ENCODE assay signal across 27 mouse cellular contexts in the genomic region with DNA sequence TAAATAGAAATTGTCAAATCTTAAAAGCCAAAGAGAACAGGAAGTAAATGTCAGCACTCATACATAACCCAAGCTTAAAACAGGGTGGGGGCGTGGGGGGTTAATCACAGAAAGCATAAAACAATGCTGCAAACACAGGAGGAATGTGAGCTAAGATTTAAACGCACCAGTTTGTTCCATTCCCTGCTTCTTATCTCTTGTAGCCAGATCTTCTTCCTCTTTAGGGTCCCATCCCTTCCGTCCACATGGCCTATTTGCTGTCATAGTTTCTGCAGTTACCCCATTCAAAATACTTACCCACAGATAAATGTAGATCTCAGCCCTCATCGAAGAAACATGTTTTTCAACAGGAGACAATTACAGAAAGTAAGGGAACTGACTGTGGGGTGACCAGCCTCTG.
DNase-seq lines count a peak whose midpoint lies in the region; ATAC-seq and TF ChIP-seq lines count a peak whose summit lies in the region.
"Had no signal": no experiment of that assay in that cellular context is flagged by ENCODE, and none has a peak within 500 bp of the region (broad histone marks: within the 10 kb centered on the region; RNA-seq: fewer than 3 reads in every experiment).

No protein-coding gene starts in this region.

- no peak overlapping the region for H3K4me2 ChIP-seq in liver, embryonic 11.5 days
- no peak overlapping the region for H3K4me2 ChIP-seq in hindbrain, postnatal 0 days (ENCODE audit: low read depth, low read length)
- H3K4me2 ChIP-seq: embryonic facial prominence, embryonic 13.5 days; forebrain, embryonic 15.5 days; hindbrain, embryonic 14.5 days had no signal

- H3K4me3 ChIP-seq in liver, embryonic 11.5 days (ENCODE audit: low read depth, low read length), result no peak overlapping the region
- no peak overlapping the region for H3K4me3 ChIP-seq in MEL (ENCODE audit: control insufficient read depth in 1 of 2, insufficient read depth in 1 of 2, low read depth in 2 of 2, low read length in 2 of 2)
- H3K4me3 ChIP-seq in hindbrain, postnatal 0 days (ENCODE audit: low read length), result no peak overlapping the region
- H3K4me3 ChIP-seq: embryonic facial prominence, embryonic 13.5 days; forebrain, embryonic 10.5 days; forebrain, embryonic 15.5 days; heart, embryonic 10.5 days; hindbrain, embryonic 10.5 days had no signal

- H3K9ac ChIP-seq in liver, embryonic 11.5 days (ENCODE audit: low read depth, low read length), result no peak overlapping the region
- H3K9ac ChIP-seq in MEL (ENCODE audit: control insufficient read depth, low read depth, low read length, poor library complexity, severe bottlenecking), result no peak overlapping the region
- no peak overlapping the region for H3K9ac ChIP-seq in hindbrain, postnatal 0 days (replicated peaks; ENCODE audit: low read length)
- H3K9ac ChIP-seq: embryonic facial prominence, embryonic 13.5 days; forebrain, embryonic 15.5 days; hindbrain, embryonic 14.5 days had no signal

- no peaks in the 10 kb centered on the region for H3K27me3 ChIP-seq in liver, embryonic 11.5 days (replicated peaks; ENCODE audit: control insufficient read depth, insufficient read depth, low read length)
- no peaks in the 10 kb centered on the region for H3K27me3 ChIP-seq in MEL (ENCODE audit: control insufficient read depth in 1 of 2, insufficient read depth in 2 of 2, low read length in 2 of 2)
- H3K27me3 ChIP-seq in hindbrain, postnatal 0 days (ENCODE audit: insufficient read depth, low read length), result no peaks in the 10 kb centered on the region
- H3K27me3 ChIP-seq: embryonic facial prominence, embryonic 13.5 days; forebrain, embryonic 15.5 days; Patski had no signal

- H3K36me3 ChIP-seq in liver, embryonic 11.5 days (ENCODE audit: control insufficient read depth, insufficient read depth, low read length), result no peaks in the 10 kb centered on the region
- H3K36me3 ChIP-seq in MEL (ENCODE audit: control insufficient read depth in 1 of 2, insufficient read depth in 2 of 2, low read length in 2 of 2), result no peaks in the 10 kb centered on the region
- no peaks in the 10 kb centered on the region for H3K36me3 ChIP-seq in hindbrain, postnatal 0 days (ENCODE audit: insufficient read depth, low read length)
- H3K36me3 ChIP-seq: embryonic facial prominence, embryonic 13.5 days; forebrain, embryonic 10.5 days; forebrain, embryonic 15.5 days; heart, embryonic 10.5 days; hindbrain, embryonic 10.5 days had no signal

- ATAC-seq in liver, embryonic 11.5 days (replicated peaks; ENCODE audit: low FRiP score), result peak; percentile 43; the same call in 1 of the 2 replicates
- ATAC-seq in granulocyte monocyte progenitor cell, adult 5-6 weeks (replicated peaks; ENCODE audit: poor library complexity, severe bottlenecking), result peak; percentile 85
- ATAC-seq in megakaryocyte-erythroid progenitor cell, adult 5-6 weeks (replicated peaks; ENCODE audit: low FRiP score, low TSS enrichment, poor library complexity, severe bottlenecking), result peak; percentile 65
- ATAC-seq in hindbrain, postnatal 0 days, result no peak
- ATAC-seq: activated CD4-positive, CD25-positive, alpha-beta regulatory T cell, adult 4 months; CD4-positive, CD25-positive, alpha-beta regulatory T cell, adult 4 months; forebrain, embryonic 15.5 days; inflammation-experienced regulatory T-cells, adult 6 months; intestine, postnatal 0 days; Patski had no signal

- WGBS in liver, embryonic 11.5 days, result 32% methylated on average over 4 of the region's 4 CpGs
- WGBS in hindbrain, postnatal 0 days, result 65% methylated on average over 4 of the region's 4 CpGs

- H3K4me1 ChIP-seq in liver, embryonic 11.5 days (replicated peaks; ENCODE audit: control insufficient read depth, insufficient read depth, low read length), result no peaks in the 10 kb centered on the region
- H3K4me1 ChIP-seq in MEL (ENCODE audit: control insufficient read depth in 1 of 2, insufficient read depth in 2 of 2, low read length in 2 of 2), result 0 out of 4 replicates have a peak, but pooled peaks cover 0 to 2% of the 10 kb centered on the region in 2 experiments
- H3K4me1 ChIP-seq in hindbrain, postnatal 0 days (ENCODE audit: insufficient read depth, low read length), result no peaks in the 10 kb centered on the region
- H3K4me1 ChIP-seq: embryonic facial prominence, embryonic 13.5 days; forebrain, embryonic 10.5 days; forebrain, embryonic 15.5 days; heart, embryonic 10.5 days; hindbrain, embryonic 10.5 days had no signal

- no peak for TF ChIP-seq CTCF in MEL (IDR thresholded peaks at IDR 0.05 in 2 of 3, conservative IDR thresholded peaks at IDR 0.05 in 1 of 3; ENCODE audit: control insufficient read depth in 1 of 3, insufficient read depth in 1 of 3, low read depth in 2 of 3, low read length in 3 of 3, poor library complexity in 1 of 3, severe bottlenecking in 1 of 3)
- TF ChIP-seq CTCF in hindbrain, postnatal 0 days (IDR thresholded peaks at IDR 0.05; ENCODE audit: low read depth), result no peak

- no peak for TF ChIP-seq POLR2A in MEL (IDR thresholded peaks at IDR 0.05; ENCODE audit: control insufficient read depth in 1 of 2, insufficient read depth in 1 of 2, low read depth in 1 of 2, low read length in 2 of 2, poor library complexity in 1 of 2)

- no peak for TF ChIP-seq RAD21 in MEL (IDR thresholded peaks at IDR 0.05; ENCODE audit: low read depth, low read length)

- no peaks in the 10 kb centered on the region for H3K79me2 ChIP-seq in MEL (ENCODE audit: control insufficient read depth, insufficient read depth, low read length, poor library complexity)

- H3K27ac ChIP-seq in liver, embryonic 11.5 days (ENCODE audit: low read depth, low read length), result no peak overlapping the region
- no peak overlapping the region for H3K27ac ChIP-seq in MEL (ENCODE audit: control insufficient read depth, low read depth, low read length)
- no peak overlapping the region for H3K27ac ChIP-seq in hindbrain, postnatal 0 days
- H3K27ac ChIP-seq: embryonic facial prominence, embryonic 13.5 days; forebrain, embryonic 10.5 days; forebrain, embryonic 15.5 days; heart, embryonic 10.5 days; hindbrain, embryonic 10.5 days; hindbrain, embryonic 14.5 days had no signal

- no peak for DNase-seq in liver, embryonic 11.5 days (ENCODE audit: low spot score)
- no peak for DNase-seq in liver
- DNase-seq in MEL (ENCODE audit: low read depth, low spot score), result peak; percentile 39
- DNase-seq in cerebellum, postnatal 10 days, result no peak
- DNase-seq in hindbrain, postnatal 0 days (ENCODE audit: low spot score), result no peak
- DNase-seq: adrenal gland, adult 2 months; adrenal gland, postnatal 25 days; B cell, adult 2 months; cerebellum, adult 11 months; cerebellum, adult 8-10 months; cerebellum, postnatal 25 days; gastrocnemius, postnatal 36 days; heart, adult 18-20 months; heart, postnatal 10 days had no signal

- TF ChIP-seq EP300 in MEL (IDR thresholded peaks at IDR 0.05; ENCODE audit: low read depth in 1 of 2, low read length in 2 of 2), result 0 out of 4 replicates have a peak, but pooled peaks of 1 of the 2 experiments have one; percentile 8

- no peaks in the 10 kb centered on the region for H3K9me3 ChIP-seq in liver, embryonic 11.5 days (ENCODE audit: control insufficient read depth, low read length)
- no peaks in the 10 kb centered on the region for H3K9me3 ChIP-seq in MEL (replicated peaks; ENCODE audit: insufficient read depth, low read length)
- H3K9me3 ChIP-seq in hindbrain, postnatal 0 days (ENCODE audit: low read length), result no peaks in the 10 kb centered on the region
- H3K9me3 ChIP-seq: embryonic facial prominence, embryonic 13.5 days; forebrain, embryonic 10.5 days; forebrain, embryonic 15.5 days; heart, embryonic 10.5 days; hindbrain, embryonic 10.5 days had no signal

TF ChIP-seq in MEL, 35 proteins besides CTCF, POLR2A, EP300 and RAD21:
- TF ChIP-seq GATA1 (IDR thresholded peaks at IDR 0.05; ENCODE audit: low read depth, low read length) (0 out of 2 replicates have a peak, but pooled peaks have one; percentile 27), CHD2 (IDR thresholded peaks at IDR 0.05; ENCODE audit: low read length) (no peak)
